Mouse (Mus musculus) erythroid progenitor cell, adult 5-6 weeks (primary cell): ENCODE results near the gene Atxn7l3. TPM values are rescaled to one million over a fixed set of nuclear protein-coding genes. Genes with fewer than 3 reads are reported as not detected.
"Not testable (repeated sequence)": the region's sequence is repeated elsewhere in the genome, so short reads cannot be mapped to it uniquely, and the experiment has no call there.

Source experiments
- ATAC-seq: replicated peaks from 2 replicates; pipeline ENCODE4 v1.8.0; 2016; ENCODE audit warnings: moderate number of reproducible peaks, mild to moderate bottlenecking, moderate TSS enrichment, inconsistent platforms; ENCODE audit not compliant: poor library complexity, low FRiP score, severe bottlenecking
- total RNA-seq, 2 experiments: library from RNA; stranded (forward) in 1 of 2; stranded (reverse) in 1 of 2; fragments of 150-400 nt in 1 of 2; fragments of 186-747, 209-891 nt in 1 of 2; gene quantifications; 2 replicates each; pipeline versions ENCODE4 v1.2.3 to v1.2.4; 2015 to 2017; ENCODE audit warnings: low replicate concordance in 2 of 2

Gene Atxn7l3
- total RNA-seq, 2 experiments from 2014 or later, result 9.8 to 14.3 TPM

DNA sequence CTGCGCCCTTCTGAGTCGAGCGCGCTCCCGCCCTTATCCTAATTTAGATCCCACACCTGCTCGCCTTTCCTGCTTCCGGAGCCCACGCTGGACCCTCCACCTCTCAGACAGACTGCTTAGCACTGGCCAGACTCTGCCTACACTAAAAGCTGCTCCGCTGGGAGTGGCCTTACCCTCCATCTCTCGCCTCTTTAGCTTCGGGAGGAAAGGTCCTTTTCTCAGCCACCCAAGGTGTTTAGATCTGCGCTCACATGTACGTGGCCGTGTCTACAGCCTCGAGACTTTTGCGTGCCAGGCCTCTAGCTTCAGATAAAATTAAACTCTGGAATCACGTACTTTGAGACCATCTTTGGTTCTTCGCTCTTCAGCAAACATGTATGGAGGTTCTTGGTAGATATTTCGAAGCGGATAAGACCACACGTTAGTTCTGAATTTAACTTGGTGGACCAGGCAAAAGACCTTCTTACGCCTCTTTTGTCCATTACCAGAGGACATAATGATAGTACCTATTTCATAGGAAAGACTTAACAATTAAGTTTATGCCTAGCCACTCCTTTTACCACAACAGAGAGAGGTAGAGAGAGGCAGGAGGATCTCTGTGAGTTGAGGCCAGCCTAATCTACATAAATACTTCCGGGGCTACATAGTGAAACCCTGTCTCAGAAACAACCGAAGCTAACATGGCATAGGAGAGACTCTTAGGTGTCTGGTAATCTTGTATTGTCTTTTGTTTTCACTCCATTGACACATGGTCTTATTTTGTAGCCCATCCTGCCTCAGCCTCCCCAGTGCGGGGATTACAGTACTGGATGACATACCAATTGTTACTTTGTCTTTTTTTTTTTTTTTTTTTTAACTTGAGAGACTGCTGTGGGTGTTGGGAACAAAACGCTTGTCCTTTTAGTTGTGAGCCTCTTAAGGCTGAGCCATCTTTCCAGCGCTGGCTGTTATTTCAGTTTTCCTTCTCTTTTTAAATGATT is 1.4 kb upstream of the Atxn7l3 start:
- ATAC-seq, result peak; percentile 36

DNA sequence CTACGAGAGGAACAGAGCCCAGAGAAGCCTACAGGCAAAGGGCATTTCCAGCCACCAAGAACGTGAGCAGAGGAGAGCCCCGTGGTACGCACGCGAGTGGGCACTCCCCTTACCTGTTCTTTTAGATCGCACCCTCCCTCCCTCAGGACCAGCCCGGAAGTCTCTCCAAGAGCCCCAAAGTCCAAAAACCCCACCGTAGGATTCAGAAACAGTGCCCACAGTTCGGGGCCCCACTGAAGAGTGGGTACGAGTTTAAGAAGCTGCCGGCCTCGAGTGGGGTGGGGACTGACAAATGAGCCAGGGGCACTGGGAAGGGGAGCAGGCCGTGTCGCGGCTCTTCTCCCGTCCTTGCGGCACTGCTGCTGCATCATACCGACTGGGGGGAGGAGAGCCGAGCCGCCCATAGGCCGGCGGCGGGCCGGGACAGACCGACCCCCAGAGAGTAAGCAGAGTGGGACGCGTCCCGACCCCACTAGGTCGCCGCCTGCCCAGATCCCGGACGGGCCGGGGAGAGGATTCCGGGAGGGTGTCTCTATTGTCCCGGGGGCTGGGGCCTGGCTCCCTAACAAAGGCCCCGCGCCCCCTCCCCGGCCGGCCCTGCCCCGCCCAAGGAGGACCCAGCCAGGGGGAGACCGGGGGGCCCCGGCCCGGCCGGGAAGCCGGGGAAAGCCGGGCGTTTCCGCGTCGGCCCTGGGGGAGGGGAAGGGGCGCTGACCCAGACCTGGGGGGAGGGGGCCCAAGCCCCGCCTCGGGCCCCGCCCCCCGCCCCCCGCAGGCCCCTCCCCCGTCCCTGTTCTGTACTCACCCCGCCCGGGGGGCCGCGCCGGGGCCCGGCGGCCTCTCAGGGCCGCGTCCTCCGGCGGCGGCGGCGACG is 596 bp downstream of the Atxn7l3 start:
- ATAC-seq, result no peak

DNA sequence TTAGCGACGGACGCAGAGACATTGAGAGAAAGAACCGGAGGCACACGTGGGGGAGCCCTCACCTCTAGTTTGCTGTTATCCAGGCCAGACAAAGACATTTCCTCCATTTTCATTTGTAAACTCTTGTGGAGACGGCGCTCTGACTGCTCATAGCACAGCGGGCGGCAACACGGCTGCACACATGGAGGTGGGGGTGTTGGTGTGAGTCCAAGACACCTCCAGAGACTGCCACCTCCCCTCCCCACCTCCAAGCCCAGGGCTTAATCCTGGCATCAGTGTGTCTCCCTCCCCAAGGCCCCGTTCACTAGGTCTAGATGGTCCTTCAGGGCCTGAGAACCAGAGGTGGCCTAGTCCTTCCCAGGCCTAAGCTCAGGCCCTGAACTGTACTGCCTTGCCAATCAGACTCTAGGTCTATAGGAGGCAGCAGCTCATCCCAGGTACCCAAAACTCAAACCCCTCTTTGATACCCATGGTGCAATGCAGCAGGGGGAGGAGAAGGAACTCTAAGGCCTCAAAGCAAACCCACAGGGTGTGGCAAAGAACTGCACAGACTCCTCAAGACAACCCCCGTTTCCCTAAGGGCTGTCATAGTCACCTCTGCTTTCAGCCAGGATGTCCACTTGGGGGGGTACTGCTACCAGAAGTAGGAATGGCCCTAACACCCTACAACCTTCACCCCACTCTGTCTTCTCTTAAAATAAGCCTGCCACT is 1.4 kb downstream of the Atxn7l3 start:
- no peak for ATAC-seq

DNA sequence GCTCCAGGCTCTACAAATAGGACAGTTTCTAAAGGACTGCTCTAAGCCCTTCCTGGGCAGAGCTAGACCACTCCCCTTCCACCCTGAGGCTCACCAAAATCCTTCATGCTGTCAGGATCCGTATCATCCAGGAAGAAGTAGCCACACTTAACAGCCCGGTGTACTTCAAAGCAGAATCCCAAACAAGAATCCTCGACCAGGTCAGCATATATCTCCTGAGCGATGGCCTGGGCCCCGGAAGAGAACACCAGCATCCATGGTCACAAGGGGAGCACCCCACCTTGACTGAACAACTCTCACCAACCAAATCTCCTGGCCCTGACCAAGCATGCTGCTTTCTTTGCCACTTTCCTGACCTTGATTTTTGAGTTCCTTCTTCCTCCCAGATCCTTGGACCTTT is 2.0 kb downstream of the Atxn7l3 start:
- ATAC-seq, result no peak

DNA sequence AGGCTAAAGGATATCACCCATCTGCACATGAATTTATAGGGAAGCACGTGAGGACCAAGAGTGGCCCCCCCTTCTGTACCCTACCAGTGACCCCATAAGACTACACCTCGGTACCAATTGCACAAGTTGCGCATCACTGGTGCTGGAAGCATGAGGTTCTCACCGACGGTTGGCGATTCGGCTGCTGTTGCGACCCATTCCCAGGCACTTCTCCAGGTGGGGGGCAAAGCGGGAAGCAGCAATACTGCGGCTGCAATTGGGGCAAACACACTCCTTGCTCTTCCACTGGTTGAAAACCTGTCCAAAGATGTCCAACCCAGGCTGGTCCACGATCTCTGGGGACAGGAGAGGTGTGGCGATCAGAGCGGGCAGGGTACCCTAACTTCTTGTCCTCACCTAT is 2.5 kb downstream of the Atxn7l3 start:
- ATAC-seq, result no peak

DNA sequence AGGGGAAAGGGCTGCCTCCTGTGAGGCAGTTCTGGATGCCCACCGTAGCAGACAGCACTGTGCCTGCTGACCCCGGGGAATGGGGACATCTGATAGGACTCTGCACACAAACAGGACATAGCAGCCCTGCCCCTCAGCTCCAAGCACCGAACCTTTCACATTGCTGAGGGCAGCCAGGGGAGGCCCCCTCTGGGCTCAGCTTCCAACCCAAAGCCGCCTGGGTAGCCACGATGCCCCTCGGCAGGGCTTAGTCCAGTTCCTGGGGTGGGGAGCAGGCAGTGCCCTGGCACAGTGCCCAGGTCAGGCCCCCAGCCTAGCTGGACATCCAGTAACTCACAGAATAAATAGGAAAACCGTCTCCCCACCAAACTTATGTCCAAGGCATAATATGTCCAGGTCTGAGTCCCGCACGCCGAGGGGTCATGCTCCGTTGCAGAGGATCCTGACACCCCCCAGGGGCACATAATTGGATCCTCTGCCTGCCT is 5.3 kb downstream of the Atxn7l3 start:
- ATAC-seq, result no peak

DNA sequence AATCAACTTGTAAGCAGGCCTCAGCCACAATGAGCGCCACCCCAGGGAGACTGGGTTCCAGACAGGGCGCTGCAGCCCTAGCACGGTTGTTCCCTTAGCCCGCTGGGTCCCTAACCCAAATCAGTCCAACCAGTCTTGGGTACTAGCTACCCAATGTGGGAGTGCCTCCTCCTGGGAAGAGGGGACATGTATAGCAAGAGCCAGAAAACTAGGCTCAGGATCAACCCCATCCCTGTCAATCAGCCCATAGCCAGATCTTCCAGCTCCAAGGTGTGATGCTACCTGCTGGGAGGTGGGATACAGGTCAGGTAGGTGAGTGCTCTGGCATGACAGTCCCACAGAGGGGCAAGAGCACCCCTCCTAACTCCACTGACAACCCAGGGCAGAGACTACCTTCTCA is 6.3 kb downstream of the Atxn7l3 start:
- ATAC-seq, result no peak

DNA sequence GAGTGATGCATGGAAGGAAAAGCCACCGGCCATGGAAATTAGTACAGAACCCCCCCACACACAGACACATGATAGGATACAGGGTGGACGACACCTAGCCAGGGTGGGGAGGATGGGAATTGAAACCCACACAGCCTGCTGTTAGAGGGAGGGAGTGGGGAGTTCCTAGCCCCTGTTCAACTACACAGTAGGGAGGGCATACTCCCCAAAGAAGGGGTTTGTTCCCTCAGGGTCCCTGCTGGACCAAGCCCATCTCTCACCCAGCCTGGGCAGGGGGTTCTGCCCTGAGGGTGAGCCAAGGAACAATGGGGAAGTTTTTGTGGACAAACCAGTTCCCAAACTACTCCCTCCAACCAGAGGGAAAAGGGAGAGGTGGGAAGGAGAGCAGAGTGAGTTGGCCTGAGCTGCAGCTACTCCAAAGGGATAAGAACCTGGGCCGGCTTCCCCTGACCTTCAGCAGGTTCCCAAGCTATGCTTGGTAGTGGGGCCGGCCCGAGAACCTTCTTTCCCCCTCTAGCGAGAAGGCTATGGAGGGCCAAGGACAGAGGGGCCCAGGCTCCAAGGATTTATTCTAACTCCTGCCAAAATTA is 6.8 kb downstream of the Atxn7l3 start:
- ATAC-seq, result no peak

DNA sequence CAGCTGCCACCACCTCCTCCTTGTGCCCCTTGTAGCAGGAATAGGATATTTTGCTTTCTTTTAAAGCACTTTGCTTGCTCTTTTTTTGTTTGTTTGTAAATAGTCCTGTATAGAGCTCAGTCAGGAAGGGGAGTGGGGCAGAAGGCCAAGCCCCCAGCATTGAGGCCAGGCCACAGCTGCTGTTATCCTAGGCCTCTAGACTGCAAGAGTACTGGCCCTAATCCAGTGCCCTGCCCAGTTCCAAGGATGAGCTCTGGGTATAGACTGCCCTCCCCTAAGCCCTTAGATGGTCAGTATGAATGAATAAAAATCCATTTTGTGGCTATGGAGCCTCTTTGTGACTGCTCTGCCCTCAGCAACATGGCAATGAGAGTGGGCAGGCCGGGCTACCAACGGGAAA is 7.5 kb downstream of the Atxn7l3 start:
- no peak for ATAC-seq

DNA sequence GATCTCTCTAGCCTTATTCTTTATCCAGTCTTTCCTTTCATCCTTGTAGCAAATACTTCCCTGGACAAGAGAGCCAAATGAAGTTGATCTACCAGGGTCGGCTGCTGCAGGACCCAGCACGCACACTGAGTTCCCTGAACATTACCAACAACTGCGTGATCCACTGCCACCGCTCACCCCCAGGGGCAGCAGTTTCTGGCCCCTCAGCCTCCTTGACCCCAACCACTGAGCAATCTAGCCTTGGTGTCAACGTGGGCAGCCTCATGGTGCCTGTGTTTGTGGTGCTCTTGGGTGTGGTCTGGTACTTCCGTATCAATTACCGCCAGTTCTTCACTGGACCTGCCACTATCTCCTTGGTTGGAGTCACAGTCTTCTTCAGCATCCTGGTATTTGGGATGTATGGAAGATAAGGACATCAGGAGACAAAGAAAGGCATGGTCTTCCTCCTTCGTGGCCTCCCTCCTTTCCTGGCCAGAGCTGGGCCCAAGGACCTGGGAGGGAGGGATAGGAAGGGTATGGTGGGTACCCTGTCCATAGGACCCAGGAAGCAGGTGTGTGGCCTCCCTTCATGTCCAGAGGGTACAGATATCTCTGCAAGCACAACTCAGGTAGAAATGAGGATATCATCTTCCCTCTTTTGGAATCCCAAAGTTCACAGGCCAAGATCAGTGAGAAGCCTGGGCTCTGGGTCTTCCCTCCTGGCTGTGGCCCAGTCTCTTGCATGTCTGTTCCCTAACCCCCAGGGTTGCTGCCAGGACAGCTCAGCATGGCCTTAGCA is 8.2 kb downstream of the Atxn7l3 start:
- peak; percentile 15; the same call in 1 of the 2 replicates for ATAC-seq

DNA sequence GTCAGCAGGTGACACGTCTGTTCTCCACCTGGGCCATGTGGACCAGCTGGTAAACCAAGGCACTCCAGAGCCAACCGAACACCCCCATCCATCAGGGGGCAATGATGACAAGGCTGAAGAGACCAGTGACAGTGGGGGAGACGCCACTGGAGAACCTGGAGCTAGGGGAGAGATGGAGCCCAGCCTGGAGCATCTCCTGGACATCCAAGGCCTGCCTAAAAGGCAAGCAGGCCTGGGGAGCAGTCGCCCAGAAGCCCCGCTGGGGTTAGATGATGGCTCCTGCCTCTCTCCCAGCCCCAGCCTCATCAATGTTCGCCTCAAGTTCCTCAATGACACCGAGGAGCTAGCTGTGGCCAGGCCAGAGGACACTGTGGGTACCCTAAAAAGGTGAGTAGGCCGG is 8.9 kb downstream of the Atxn7l3 start:
- ATAC-seq, result no peak

DNA sequence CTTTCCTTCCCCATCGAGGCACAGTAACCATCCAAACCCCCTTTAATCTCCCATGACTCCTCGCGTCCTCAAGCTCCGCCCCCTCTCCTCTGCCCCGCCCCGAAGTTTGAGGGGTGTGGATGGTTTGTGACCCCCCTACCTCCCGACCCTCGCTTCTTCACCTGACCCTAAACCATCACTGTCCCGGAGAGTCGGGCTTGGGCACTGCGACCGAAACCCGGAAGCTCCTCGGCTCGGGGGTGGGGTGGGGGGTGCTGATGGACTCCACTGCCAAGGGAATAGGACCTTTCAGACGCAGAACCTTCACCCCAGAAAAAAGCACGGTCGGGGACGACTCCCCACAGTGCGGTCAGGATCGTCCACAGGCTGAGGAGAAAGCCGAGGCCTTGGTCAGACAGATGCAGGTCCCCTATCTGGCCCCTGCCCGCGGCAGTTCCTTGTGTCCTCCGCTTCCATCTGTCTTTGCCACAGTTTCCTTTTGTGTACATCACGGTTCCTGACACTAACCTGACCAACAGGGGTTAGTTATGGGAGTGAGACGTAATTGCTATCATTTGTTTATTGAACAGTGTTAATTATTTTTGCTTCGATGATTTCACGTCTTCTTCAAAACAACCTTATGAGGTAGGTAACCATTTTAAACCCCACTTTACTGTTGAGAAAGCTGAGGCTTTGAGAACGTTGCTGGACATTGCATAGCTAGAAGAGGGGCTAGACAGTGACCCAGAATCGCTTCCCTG is 11.2 kb downstream of the Atxn7l3 start:
- ATAC-seq, result peak; percentile 75

DNA sequence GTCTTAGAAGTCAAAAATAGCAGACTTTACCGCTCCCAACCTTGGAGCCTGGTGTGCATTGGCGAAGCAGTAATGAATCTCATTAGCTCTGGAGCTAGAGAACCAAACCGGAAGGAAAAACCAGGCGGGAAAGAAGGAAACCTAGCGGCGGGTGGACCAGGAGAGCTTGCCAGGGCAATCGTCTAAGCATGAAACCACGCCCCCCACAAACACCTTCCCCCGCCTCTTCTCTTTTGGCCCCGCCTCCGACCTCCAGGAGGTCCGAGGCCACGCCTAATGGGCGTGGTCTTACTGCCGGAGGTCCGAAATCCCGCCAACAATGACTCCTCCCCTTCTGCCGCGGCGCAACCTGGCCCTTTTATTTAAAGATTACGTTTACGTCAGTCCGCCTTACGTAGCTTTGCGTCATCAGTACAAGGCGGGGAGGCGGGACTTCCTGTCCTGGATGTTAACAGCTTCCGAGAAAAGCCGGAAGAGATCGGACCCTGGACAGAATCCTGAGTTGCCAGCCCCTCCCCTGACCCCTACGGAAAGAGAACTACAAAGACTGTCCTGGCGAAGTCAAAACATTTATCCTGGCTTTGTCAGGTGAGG is 11.8 kb downstream of the Atxn7l3 start, which contains the start of gene Tmub2:
Gene Tmub2 (plus strand): TSS at position 431 of the 594 bp plus-strand sequence.
- ATAC-seq, result peak; percentile 89

DNA sequence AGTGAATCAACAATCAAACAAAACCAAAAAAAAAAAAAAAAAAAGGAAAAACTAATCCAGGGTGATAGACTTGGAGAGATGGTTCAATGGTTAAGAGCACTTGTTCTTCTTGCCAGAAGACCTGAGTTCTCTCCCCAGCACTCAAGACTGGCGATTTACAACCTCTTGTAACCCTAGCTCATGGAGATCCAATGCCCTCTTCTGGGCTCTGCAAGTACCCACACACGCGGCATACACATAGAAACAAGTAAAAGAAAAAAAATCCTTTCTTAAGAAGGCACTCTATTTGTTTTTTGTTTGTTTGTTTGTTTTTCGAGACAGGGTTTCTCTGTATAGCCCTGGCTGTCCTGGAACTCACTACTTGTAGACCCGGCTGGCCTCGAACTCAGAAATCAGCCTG is 12.5 kb downstream of the Atxn7l3 start:
- no peak for ATAC-seq

DNA sequence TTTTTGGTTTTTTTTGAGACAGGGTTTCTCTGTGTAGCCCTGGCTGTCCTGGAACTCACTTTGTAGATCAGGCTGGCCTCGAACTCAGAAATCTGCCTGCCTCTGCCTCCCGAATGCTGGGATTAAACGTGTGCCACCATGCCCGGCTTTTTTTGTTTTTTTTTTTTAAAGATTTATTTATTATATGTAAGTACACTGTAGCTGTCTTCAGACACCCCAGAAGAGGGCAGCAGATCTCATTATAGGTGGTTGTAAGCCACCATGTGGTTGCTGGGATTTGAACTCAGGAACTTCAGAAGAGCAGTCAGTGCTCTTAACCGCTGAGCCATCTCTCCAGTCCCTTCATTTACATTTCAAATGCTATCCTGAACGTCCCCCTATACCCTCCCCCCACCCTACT is 16.2 kb downstream of the Atxn7l3 start:
- not testable (repeated sequence) for ATAC-seq

DNA sequence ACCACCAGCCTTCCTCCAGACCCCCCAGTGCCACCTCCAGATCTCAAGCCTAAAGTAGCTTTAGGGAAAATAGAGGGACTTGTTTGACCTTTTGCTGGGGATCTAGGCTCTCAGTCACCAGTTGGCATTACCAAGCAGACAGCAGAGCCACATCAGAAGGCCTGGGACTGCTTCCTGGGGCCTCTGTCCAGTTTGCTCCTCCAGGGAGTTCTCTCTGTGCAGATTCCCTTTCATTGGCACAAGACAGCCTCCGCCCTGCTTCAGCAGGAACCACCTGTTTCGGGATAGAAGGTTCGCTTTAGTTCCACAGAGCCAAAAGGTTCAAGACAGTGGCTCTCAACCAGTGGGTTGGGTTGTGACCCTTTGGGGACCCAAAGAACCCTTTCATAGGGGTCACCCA is 16.8 kb downstream of the Atxn7l3 start:
- no peak for ATAC-seq

DNA sequence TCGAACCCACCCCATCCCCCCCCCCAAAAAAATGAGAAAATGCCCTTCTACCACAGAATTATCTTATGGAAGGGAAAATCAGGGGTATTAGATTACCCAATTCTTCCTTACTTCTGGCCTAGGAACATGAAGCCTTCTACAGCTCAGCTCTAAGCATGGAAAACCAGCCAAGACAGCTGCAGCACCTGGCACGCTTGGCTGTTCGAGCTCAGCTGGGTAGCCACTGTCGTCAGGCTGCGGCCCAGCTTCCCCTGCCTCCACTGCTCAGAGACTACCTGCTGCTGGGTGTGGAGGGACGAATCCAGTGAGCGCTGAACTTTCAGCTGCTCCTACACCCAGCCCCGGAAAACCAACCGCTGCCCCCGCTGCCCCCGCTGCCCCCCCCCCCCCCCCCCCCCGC is 18.7 kb downstream of the Atxn7l3 start:
- no peak for ATAC-seq
